Mouse (Mus musculus): ENCODE measurements around the gene Gm13420.
"Not testable (repeated sequence)": the region's sequence is repeated elsewhere in the genome, so short reads cannot be mapped to it uniquely, and the experiment has no call there.

Gene Gm13420

DNA sequence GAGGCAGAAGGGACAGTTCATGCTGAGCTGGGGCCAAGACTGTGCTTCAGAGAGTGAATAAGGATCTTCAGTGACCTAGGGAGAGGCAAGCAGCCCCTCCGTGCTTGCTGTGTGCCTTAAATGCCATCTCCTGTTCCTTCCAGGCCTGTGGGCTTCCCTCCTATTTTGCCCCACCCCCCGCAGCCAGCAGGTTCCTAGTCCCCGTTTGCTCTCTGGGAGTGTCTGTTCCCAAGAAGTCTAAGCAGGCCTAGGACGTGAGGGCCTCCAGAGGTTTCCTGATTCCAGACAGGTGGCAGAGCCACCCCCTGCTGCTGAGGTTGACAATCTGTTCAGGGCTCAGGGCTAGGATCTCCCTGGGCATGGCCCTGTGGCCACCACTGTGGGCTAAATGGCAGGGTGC is 12.7 kb downstream of the Gm13420 start:
- DNase-seq (ENCODE audit: low read depth, low spot score) = no peak

DNA sequence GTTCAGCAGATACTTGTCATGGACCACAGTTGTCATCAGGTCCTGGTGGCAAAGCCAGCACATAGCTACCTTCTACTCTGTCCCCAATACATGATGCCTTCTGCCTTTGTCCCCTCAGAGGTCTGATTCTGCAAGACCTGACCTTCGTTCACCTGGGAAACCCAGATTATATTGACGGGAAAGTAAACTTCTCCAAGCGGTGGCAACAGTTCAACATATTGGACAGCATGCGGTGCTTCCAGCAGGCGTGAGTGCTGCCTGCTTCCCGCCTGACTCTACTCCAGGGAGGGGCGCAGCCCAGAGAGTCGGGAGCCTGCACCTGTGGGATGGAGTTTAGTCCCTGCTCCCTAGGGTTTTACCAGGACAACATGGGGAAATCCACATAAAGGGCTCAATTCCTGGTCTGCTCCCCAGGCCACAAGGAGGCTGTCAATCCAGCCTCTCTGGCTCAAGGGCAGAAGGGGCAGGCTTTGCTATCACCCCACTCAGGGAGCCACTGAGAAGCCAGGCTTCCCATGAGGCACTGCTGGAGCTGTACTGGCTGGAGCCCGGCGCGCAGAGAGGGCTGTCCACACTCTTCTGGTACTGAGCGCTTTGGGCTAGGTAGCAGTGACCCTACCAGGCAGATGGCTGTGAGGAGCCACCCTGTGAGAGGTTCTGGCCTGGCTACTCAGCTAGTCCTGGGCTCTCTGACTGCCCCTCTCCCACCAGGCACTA is 14.1 kb downstream of the Gm13420 start:
- no peak for DNase-seq (ENCODE audit: low read depth, low spot score)

- DNase-seq (ENCODE audit: low read depth, low spot score) = no peak
These were observed 15.8 kb downstream of the Gm13420 start for GRCm38 (mm10) chr2:29735708-29736107.

- DNase-seq (ENCODE audit: low read depth, low spot score) = no peak
These were observed 18.1 kb downstream of the Gm13420 start for GRCm38 (mm10) chr2:29733348-29733747.

GRCm38 (mm10) chr2:29732559-29732958 is 18.9 kb downstream of the Gm13420 start:
- DNase-seq (ENCODE audit: low read depth, low spot score) = no peak

DNA sequence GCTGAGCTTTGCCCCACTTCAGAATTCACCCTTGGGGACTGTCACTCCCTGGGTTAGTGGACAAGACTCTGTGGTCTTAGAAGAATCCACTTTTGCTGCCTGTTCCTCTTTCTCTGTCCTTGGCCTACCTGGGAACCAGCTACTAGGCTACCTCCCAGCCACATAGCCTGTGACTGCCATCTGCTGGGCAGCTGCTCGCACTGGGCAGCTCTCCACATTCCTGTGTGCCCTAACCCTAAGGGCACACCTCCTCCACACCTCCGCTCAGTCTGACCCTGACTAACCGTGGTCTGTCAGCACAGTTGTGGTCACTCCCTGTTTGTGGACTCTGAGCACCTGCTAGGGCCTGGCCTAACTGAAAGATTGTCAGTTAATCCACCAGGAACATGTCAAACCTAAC is 19.9 kb downstream of the Gm13420 start:
- peak; percentile 63 for DNase-seq (ENCODE audit: low read depth, low spot score)

DNA sequence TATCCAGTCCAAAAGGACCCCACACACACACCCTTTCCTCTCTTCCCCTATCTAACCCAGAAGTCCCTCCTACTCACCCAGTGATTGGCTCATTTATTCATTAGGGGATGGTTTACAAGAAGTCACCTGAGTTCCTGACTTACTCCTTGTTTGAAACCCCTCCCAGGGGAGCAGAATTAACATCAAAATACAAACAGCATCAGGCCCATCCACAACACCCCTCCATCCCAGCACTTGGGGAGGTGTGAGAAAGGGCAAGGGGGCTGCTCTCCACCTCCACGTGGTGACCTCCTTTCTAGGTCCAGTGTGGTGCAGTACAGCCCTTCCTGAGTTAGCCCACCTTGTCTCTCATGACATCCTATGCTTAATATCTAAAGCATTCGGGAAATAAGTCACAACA is 22.0 kb downstream of the Gm13420 start:
- no peak for DNase-seq (ENCODE audit: low read depth, low spot score)

DNA sequence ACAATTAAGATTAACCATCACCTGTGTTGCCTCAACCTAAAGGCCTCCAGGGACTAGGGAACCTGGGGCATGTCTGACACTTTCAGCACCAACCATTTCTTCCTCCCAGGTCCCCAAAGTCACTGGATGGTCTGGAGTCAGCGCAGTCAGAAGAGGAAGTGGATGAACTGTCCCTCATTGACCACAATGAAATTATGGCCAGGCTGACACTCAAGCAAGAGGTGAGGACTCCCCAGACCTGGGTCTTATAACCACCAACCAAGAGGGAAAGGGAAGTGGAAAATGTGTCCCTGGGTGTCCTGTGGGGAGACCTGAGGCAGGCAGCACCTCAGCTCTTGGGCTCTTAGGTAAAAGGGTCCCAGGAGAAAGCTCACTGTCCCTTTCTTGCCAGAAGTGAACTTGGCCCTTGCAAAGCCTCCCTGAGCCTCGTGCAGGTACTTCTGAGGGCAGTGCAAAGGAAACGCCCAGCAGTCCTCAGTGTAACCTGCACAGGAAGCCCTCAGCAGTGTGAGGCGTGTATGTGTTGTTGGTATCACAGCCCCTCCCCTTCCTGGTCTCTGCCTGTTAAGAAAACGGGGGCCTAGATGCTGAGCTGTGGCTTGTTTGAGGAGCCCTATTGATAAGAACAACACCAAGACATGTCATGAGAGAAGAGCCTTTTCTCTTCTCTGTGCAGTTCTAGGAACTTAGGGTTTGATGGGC is 26.7 kb downstream of the Gm13420 start:
- DNase-seq (ENCODE audit: low read depth, low spot score) = no peak

- DNase-seq (ENCODE audit: low read depth, low spot score) = peak; percentile 67
These were observed 28.4 kb downstream of the Gm13420 start for GRCm38 (mm10) chr2:29723132-29723531.

- no peak for DNase-seq (ENCODE audit: low read depth, low spot score)
These were observed 32.9 kb downstream of the Gm13420 start for GRCm38 (mm10) chr2:29718581-29718980.

DNA sequence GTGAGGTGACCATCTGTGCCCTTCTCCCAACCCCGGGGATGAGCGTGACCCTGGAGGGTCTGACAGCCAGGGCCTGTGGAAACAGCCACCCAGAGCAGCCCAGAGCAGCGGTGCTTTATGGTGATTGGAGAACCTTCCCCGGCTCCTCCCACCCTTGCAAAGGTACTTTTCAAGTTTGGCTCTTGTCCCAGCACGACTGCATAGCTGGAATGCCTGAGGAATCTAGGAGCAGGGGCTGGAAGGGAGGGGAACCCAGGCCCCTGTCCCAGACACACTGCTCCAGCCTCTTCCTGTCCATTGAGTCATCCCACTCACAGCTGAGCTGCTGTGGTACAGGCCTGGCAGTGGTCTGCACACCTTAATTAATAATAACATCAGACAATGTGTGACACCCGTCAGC is 34.8 kb downstream of the Gm13420 start:
- DNase-seq (ENCODE audit: low read depth, low spot score) = no peak

DNA sequence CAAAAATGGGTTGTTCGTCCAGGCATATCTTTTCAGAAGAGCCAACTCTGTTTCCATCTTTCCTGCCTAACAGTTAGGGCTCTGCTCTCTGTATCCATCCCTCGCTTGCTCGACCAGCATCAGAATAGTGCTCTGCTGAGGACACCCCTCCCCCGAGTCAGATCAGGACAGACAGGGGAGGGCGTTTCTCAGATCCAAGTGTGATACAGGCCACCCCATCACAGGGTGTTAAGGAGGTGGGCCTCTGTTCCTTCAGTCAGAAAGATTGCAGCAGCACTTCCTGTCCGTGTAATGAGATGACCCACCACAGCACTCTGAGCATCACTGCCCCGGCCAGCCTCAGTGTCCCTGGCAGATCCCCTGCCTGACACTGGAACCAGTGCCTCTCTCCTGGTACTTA is 35.3 kb downstream of the Gm13420 start:
- no peak for DNase-seq (ENCODE audit: low read depth, low spot score)

DNA sequence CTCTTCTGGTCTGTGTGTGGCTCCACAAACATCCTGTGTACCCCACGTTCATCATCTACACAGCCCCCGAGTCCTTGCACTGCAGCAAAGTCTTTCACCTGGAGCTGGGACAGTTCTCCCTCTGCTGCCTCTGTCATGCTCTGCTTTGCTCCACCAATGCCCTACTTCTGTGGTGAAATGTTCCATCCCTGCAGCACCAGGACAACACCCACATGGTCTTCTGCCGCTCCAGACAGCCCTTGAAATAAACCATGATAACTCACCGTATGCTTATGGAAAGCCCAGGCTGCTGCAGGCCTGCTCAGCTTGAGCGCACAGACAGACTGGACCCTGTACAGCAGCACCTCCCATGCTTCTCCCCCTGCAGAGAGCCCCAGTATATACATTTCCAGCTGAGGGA is 37.4 kb downstream of the Gm13420 start:
- DNase-seq (ENCODE audit: low read depth, low spot score) = no peak

- no peak for DNase-seq (ENCODE audit: low read depth, low spot score)
These were observed 38.0 kb downstream of the Gm13420 start for GRCm38 (mm10) chr2:29713501-29713900.

GRCm38 (mm10) chr2:29711877-29712276 is 39.6 kb downstream of the Gm13420 start:
- no peak for DNase-seq (ENCODE audit: low read depth, low spot score)

- DNase-seq (ENCODE audit: low read depth, low spot score) = no peak
These were observed 40.4 kb downstream of the Gm13420 start for GRCm38 (mm10) chr2:29711038-29711437.

DNA sequence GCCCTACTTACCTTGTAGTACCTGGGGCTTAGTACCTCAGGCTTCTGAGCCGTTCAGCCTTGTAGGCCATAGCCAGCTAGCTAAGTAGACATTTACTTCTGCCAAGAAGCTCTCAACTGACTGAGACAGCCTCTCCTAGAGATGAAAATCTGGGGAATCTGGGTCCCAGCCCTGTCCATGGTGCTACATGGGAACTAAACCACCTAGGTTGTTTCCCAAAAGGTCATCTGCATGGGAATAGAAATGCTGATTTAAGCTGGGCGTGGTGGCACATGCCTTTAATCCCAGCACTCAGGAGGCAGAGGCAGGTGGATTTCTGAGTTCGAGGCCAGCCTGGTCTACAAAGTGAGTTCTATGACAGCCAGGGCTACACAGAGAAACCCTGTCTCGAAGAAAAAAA is 43.3 kb downstream of the Gm13420 start:
- DNase-seq (ENCODE audit: low read depth, low spot score) = not testable (repeated sequence)

DNA sequence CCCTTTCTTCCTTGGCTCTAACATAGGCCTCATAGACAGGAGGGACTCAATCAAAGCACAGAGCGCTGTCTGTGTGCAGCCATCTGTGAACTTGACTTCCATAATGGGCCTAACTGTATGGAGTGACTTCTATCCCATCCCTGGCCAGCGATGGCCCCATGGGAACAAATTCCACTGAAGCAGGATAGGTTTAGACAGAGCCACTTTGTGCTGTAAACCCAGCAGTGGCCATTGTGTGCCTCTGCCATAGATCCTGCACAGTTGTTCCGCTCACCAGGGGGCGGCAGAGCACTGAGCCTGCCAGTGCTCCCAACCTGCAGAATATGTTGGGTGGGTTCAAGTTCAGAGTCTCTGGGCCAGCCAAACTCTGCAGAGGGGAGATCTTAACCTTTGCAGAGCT is 43.8 kb downstream of the Gm13420 start:
- no peak for DNase-seq (ENCODE audit: low read depth, low spot score)

DNA sequence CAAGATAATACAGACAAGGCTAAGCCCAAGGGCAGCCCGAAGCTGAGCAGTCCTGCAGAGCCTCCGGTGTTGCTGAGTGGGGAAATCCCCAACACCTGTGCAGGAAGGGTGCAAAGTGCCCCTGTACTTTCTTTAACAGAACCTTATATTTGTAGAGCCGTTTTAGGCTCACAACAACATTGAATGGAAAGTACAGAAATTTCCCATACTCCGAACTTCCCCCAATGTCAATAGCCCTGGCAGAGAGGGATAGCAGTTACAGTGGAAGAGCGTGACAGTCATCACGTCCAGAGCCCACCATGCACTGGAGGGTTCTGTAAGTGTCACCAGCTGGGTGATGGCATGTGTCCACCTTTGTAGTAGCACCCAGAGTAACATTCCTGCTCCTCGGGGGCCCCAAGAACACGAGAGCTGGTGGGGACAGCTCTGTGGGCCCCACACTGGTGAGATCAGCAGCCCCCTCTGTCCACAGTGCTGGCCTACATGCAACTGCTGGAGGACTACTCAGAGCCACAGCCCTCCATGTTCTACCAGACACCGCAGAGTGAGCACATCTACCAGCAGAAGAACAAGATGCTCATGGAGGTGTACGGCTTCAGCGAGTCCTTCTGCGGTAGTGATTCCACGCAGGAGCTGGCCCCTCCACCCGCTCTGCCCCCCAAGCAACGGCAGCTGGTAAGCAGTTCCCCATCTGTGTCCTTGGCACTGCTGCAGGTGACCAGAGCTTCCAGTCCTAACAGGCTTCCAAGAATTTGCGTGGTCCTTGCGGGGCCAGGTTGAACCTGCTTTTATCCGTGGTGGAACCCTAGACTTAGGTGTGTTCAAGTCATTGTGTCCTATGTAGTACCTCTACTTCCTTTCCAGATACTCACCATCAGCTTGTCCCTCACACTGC is 44.5 kb downstream of the Gm13420 start:
- DNase-seq (ENCODE audit: low read depth, low spot score) = no peak

DNA sequence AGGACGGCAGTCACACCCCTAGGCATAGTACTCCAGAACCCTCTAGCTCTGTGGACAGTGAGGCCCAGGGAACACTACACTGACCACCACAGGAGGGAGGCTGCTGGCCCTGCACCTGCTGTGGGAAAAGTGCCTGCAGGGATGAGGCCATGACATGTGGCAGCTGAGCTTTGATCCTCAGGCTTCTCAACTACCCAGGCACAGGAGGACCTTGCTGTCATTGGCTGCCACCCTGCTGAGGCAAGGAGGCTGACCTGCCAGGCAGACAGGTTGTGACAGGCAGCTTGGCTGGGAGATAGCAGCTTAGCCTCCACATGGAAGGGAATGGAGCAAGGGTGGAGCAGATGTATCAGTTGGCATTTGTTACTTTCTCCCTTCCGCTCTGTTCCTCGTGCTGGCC is 46.0 kb downstream of the Gm13420 start:
- peak; percentile 87 for DNase-seq (ENCODE audit: low read depth, low spot score)

- peak; percentile 74 for DNase-seq (ENCODE audit: low read depth, low spot score)
These were observed 48.1 kb downstream of the Gm13420 start for GRCm38 (mm10) chr2:29703104-29704081.

All from skeletal muscle tissue, adult 2 months (tissue).